Mouse (Mus musculus): ENCODE data around the gene Hmcn1.

DNA sequence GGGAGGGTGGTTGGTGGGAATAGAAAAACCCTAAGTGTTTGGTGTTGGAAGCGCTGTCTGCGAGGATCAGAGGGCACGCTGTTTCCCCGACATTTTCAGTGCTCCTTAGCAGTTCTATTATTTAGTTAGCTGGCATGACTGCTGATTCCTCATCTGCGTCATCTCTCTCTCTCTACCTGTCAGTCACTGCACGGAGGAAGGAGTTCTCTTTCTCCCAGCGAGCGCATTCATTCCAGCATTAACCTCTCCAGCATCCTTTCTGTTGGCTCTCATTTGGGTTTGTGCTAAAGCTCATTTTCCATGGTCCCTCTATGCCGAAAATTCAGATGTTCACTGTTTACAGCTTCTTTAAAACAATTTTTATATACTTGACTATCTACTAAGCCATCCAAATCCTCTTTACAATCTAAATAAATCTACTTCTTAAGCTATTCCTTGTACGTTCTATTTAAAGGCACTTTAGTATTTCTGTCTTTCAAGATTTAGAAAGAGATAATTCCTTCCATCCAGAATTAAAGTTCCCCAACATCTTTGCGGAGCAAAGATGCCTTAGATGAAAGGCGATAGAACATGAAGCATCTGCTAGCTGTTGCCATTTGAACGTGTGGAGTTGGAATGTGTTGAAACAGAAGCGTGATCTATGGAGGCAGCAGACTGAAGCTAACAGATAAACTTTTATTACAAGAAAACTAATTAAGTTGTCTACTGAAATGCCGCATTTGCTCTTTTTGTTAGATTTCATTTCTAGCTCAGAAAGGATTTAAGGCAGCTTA is 210.0 kb downstream of the Hmcn1 start:
- TF ChIP-seq CTCF (IDR thresholded peaks at IDR 0.05; ENCODE audit: control insufficient read depth, insufficient read depth, low read length) (no peak), POLR2A (IDR thresholded peaks at IDR 0.05; ENCODE audit: borderline replicate concordance, control insufficient read depth, low read depth, low read length) (no peak)
